Mouse (Mus musculus) stomach, postnatal 0 days (tissue): ENCODE data around the gene Nemp1.
A peak's percentile ranks its signal among the peaks of the same experiment; 100 is the strongest.

Source experiments
- CTCF ChIP-seq: IDR thresholded peaks from 2 replicates; pipeline ENCODE4 v1.5.1; 2016; ENCODE audit warnings: antibody characterized with exemption, low read depth, mild to moderate bottlenecking, moderate library complexity
- EP300 ChIP-seq: optimal IDR thresholded peaks from 2 replicates; pipeline ENCODE3; 2016; ENCODE audit warnings: antibody characterized with exemption

GRCm38 (mm10) chr10:127622057-127622392 lies 44.7 kb upstream of the Nemp1 start:
- peak; percentile 82 for TF ChIP-seq CTCF
- TF ChIP-seq EP300, result no peak
